Mouse (Mus musculus) lung, embryonic 16.5 days (tissue): Measurements from ENCODE around the gene Homez. TPM values are rescaled to one million over a fixed set of nuclear protein-coding genes. Genes with fewer than 3 reads are reported as not detected.

Source experiments
- ATAC-seq: fragments of 200-750 bp; cut with Nextera tagmentation; 2 replicates; pipeline ENCODE4 v1.8.0; 2017; ENCODE audit warnings: low read depth, mild to moderate bottlenecking, moderate library complexity
- H3K27ac ChIP-seq: fragments of 300-500 bp; sonication (generic); 2 replicates; pipeline ENCODE4 v1.5.1; 2014; ENCODE audit warnings: mild to moderate bottlenecking, control low read depth, low read length
- H3K27me3 ChIP-seq: fragments of 300-500 bp; sonication (generic); 2 replicates; pipeline ENCODE4 v1.6.1; 2014; ENCODE audit warnings: low read depth, low read length, mixed read lengths; ENCODE audit not compliant: control insufficient read depth, insufficient read depth
- H3K36me3 ChIP-seq: fragments of 300-500 bp; sonication (generic); 2 replicates; pipeline ENCODE4 v1.6.1; 2014; ENCODE audit warnings: low read length; ENCODE audit not compliant: control insufficient read depth, insufficient read depth
- H3K4me1 ChIP-seq: fragments of 300-500 bp; sonication (generic); replicated peaks from 2 replicates; pipeline ENCODE4 v1.6.1; 2014; ENCODE audit warnings: low read length, mixed read lengths; ENCODE audit not compliant: control insufficient read depth, insufficient read depth
- H3K4me2 ChIP-seq: fragments of 300-500 bp; sonication (generic); 2 replicates; pipeline ENCODE4 v1.6.1; 2014; ENCODE audit warnings: low read depth, low read length, control low read depth
- H3K4me3 ChIP-seq: fragments of 300-500 bp; sonication (generic); 2 replicates; pipeline ENCODE4 v1.5.1; 2014; ENCODE audit warnings: mild to moderate bottlenecking, low read length, control low read depth
- H3K9ac ChIP-seq: fragments of 300-500 bp; sonication (generic); 2 replicates; pipeline ENCODE4 v1.6.1; 2014; ENCODE audit warnings: low read length, control low read depth
- H3K9me3 ChIP-seq: fragments of 300-500 bp; sonication (generic); 2 replicates; pipeline ENCODE4 v1.6.1; 2016; ENCODE audit warnings: low read length; ENCODE audit not compliant: control insufficient read depth
- WGBS: fragments of 180-500 bp; shearing (Covaris S2); extraction: QIAGEN DNeasy Blood & Tissue Kit; methylation state at CpG from one replicate; pipeline ENCODE4 v1.1.7; 2014; 5-methylcytosine and 5-hydroxymethylcytosine counted together
- polyA plus RNA-seq: library from polyadenylated mRNA; unstranded; fragments of >200 nt; fragmentation: Nextera tagmentation; extraction: Ambion mirVana; gene quantifications from 2 replicates; pipeline ENCODE4 v1.2.1, GENCODE M21; 2015

The Homez gene
- polyA plus RNA-seq, 1 experiment from 2014 or later = 13.2 TPM

DNA sequence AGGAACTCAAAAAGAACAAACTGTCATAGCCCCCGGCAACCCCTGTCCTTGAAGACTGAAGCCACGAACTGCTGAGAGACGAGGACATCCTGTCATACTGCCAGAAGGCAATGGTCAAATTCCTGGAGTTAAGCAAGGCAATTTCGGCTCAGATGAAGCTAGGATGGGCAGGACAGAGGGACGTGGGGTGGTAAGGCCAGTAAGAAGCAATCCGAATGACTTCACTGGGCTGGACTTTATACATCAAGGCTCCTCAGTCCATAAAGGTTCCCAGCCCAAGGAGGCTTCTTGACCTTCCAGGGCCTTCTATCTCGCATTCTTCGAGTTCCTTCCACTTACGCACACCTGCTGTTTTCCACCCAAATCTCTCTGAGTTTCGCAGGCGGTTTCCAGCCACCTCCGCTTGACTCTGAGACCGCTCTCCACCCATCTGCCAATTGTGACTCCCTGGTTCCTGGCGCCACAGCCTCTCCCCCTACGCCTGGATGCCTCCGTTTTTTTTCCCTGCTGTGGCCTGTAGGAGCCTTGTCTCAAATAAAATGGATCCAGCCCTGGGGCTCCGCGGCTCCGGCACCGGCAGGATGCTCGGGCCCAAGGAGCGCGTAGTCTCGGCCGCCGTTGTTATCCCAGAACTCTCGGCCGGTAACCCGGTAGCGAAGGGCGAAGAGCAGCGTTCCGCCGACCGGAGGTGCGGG lies 5.2 kb upstream of the Homez start:
- no peaks in the 10 kb centered on the region for H3K9me3 ChIP-seq
- peak; percentile 36 for ATAC-seq

DNA sequence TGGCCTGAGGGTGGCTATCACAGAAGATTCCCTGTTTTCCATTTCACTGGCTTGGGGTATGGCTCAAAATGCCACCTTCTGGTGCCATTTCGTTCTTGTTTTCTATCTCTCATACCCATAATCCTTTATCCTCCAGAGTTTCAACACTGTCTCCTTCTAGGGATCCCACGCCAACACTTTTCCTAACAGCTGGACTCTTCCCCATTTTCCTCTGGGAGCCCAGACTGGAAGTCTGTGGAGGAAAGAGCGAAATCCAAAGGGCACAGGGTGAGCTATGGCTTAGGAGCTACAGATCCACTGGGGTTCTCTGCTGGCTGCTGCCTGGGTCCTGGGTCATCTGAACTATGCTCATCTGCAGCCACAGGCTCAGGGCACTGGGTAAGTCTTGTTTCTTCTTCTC lies 3.4 kb upstream of the Homez start:
- WGBS = 81% methylated on average over 3 of the region's 3 CpGs
- no peak overlapping the region for H3K4me2 ChIP-seq

More for the DNA sequence above, 5.2 kb upstream of the Homez start:
- Histone ChIP-seq H3K27me3 (peaks cover 2% of the 10 kb centered on the region; the same call in 1 of the 2 replicates), H3K36me3 (no peaks in the 10 kb centered on the region), H3K9ac (peak overlapping the region; percentile 80), H3K4me3 (peak overlapping the region; percentile 86), H3K4me1 (peaks cover 11% of the 10 kb centered on the region; the same call in 1 of the 2 replicates), H3K4me2 (peak overlapping the region; percentile 100), H3K27ac (peak overlapping the region; percentile 69; the same call in 1 of the 2 replicates)
- 2% methylated on average over 36 of the region's 36 CpGs for WGBS

DNA sequence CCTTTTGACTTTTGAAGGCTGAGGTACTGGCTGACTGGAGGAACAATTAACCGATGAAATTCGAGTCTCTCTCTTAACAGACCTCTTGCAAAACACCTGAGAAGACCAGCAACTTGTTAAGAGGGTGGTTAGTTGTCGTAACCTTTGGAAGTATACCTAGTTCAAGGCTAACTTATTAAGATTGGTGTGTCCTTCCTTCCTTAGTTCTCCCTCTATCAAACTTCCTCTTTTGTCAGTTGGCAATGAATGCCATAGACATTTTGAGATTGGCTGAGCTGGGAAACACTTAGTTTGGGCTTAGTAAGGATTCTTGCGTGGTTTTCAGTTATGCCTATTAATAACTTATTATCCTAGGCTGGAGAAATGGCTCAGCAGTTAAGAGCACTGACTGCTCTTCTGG lies 2.7 kb downstream of the Homez start:
- no peaks in the 10 kb centered on the region for H3K36me3 ChIP-seq
- no peak for ATAC-seq
- H3K4me2 ChIP-seq = no peak overlapping the region
- no peaks in the 10 kb centered on the region; the same call in 1 of the 2 replicates for H3K9me3 ChIP-seq
- H3K9ac ChIP-seq = no peak overlapping the region
- H3K27me3 ChIP-seq = no peaks in the 10 kb centered on the region
- peaks cover 3% of the 10 kb centered on the region; the same call in 1 of the 2 replicates for H3K4me1 ChIP-seq
- no peak overlapping the region for H3K4me3 ChIP-seq
- WGBS = 80% methylated on average over 4 of the region's 4 CpGs
- no peak overlapping the region for H3K27ac ChIP-seq

More for the DNA sequence above, 3.4 kb upstream of the Homez start:
- Histone ChIP-seq H3K27me3 (peaks cover 2% of the 10 kb centered on the region; the same call in 1 of the 2 replicates), H3K27ac (no peak overlapping the region), H3K9me3 (no peaks in the 10 kb centered on the region), H3K4me1 (peaks cover 11% of the 10 kb centered on the region; the same call in 1 of the 2 replicates), H3K9ac (no peak overlapping the region), H3K4me3 (no peak overlapping the region), H3K36me3 (no peaks in the 10 kb centered on the region)
- no peak for ATAC-seq

DNA sequence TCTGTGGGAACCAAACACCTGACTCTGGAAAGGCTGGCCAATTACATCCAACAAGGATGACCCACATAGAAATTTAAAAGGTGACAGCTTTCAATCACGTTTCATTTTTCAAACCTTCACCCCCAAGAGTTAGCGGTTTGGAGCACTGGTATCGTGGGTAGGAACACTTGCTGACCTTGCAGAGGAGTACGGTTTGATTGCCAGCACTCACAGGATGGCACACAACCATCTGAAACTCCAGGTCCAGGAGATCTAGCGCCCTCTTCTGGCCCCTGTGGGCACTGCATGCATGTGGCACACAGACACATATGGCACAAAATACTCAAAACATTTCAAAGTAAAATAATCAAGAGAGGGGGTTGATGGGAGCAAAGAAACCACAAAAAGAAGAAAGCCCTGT lies 3.8 kb downstream of the Homez start:
- Histone ChIP-seq H3K4me1 (peaks cover 3% of the 10 kb centered on the region; the same call in 1 of the 2 replicates), H3K4me2 (no peak overlapping the region), H3K27ac (no peak overlapping the region), H3K9ac (no peak overlapping the region), H3K36me3 (no peaks in the 10 kb centered on the region), H3K4me3 (no peak overlapping the region), H3K9me3 (no peaks in the 10 kb centered on the region; the same call in 1 of the 2 replicates), H3K27me3 (no peaks in the 10 kb centered on the region)
- ATAC-seq = no peak
- WGBS = 52% methylated on average over 5 of the region's 5 CpGs

DNA sequence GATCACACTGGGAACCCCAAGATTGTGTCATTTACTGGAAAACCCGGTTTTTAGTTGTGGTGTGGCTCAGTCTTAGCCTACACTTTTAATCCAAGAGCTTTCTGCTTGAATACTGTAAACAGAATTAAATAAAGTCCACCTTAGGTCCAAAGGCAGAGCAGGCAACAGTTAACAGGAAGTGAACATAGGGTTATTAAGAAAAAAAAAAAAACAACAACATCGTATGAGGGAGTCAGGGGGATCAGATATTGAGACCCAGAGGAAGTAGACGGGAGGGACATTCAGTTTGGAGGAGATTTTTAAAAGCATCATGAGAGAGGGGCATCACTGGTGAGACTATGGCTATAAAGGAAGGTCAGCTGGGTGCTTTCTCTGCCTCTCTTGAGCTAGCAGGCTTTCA lies 4.5 kb downstream of the Homez start:
- no peak for ATAC-seq
- no peak overlapping the region for H3K9ac ChIP-seq

DNA sequence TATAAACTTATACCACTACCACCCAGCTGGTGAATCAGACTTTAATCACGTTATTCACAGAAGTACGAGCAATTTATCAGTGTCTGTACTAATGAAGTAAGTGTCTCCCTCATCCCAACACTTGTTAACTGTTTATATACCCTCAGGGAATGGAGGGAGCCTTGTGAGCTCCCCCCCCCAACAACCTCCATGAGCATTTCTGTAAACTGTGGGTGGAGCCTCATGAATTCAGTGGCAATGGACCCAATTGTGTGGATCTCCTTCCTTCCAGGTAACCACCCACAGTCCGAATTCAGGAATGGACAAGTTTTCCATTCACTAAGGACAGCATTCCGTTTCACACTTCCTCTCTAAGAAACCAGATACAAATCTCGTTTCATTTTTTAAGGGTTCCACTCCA lies 5.1 kb downstream of the Homez start:
- no peaks in the 10 kb centered on the region; the same call in 1 of the 2 replicates for H3K9me3 ChIP-seq
- 70% methylated on average over 5 of the region's 5 CpGs for WGBS
- ATAC-seq = no peak
- H3K4me3 ChIP-seq = no peak overlapping the region
- no peaks in the 10 kb centered on the region for H3K27me3 ChIP-seq
- H3K27ac ChIP-seq = no peak overlapping the region
- peaks cover 3% of the 10 kb centered on the region; the same call in 1 of the 2 replicates for H3K4me1 ChIP-seq
- no peak overlapping the region for H3K4me2 ChIP-seq
- H3K36me3 ChIP-seq = no peaks in the 10 kb centered on the region
- H3K9ac ChIP-seq = no peak overlapping the region

More for the DNA sequence above, 4.5 kb downstream of the Homez start:
- Histone ChIP-seq H3K4me1 (peaks cover 3% of the 10 kb centered on the region; the same call in 1 of the 2 replicates), H3K9me3 (no peaks in the 10 kb centered on the region; the same call in 1 of the 2 replicates), H3K36me3 (no peaks in the 10 kb centered on the region), H3K4me2 (no peak overlapping the region), H3K4me3 (no peak overlapping the region), H3K27me3 (no peaks in the 10 kb centered on the region), H3K27ac (no peak overlapping the region)
- 49% methylated on average over 3 of the region's 3 CpGs for WGBS

DNA sequence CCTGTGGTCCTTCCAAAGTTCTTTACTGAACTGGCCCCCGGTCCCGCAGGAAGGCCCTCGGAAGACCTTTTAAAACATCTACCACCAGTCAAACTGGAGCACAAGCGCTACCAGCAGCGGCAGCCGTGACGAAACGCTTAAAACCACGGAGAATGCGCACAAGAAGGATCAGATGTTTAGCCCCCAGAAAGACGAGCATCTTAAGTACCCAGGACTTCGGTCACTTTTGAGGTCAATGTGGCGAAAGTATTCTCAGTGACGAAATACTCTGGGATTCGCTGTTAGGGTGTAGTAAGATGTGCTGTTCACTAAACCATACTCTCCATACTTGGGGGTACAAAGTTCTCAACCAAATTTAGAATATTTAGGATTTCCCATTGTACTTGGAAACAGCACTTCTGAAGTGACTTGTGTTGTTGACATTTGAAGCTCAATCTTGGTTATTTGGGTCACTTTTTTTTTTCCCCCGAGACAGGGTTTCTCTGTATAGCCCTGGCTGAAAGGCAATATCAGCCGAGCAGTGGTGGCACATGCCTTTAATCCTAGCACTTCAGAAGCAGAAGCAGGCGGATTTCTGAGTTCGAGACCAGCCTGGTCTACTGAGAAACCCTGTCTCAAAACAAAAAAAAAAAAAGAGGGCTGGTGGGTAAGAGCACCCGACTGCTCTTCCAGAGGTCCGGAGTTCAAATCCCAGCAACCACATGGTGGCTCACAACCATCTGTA lies 6.3 kb downstream of the Homez start:
- peak overlapping the region; percentile 87 for H3K4me2 ChIP-seq
- peak overlapping the region; percentile 98 for H3K9ac ChIP-seq
- 13% methylated on average over 21 of the region's 21 CpGs for WGBS
- no peaks in the 10 kb centered on the region for H3K36me3 ChIP-seq
- ATAC-seq = peak; percentile 23; the same call in 1 of the 2 replicates
- peaks cover 3% of the 10 kb centered on the region; the same call in 1 of the 2 replicates for H3K4me1 ChIP-seq
- peak overlapping the region; percentile 56 for H3K27ac ChIP-seq
- no peaks in the 10 kb centered on the region for H3K27me3 ChIP-seq
- no peaks in the 10 kb centered on the region; the same call in 1 of the 2 replicates for H3K9me3 ChIP-seq
- H3K4me3 ChIP-seq = peak overlapping the region; percentile 95

DNA sequence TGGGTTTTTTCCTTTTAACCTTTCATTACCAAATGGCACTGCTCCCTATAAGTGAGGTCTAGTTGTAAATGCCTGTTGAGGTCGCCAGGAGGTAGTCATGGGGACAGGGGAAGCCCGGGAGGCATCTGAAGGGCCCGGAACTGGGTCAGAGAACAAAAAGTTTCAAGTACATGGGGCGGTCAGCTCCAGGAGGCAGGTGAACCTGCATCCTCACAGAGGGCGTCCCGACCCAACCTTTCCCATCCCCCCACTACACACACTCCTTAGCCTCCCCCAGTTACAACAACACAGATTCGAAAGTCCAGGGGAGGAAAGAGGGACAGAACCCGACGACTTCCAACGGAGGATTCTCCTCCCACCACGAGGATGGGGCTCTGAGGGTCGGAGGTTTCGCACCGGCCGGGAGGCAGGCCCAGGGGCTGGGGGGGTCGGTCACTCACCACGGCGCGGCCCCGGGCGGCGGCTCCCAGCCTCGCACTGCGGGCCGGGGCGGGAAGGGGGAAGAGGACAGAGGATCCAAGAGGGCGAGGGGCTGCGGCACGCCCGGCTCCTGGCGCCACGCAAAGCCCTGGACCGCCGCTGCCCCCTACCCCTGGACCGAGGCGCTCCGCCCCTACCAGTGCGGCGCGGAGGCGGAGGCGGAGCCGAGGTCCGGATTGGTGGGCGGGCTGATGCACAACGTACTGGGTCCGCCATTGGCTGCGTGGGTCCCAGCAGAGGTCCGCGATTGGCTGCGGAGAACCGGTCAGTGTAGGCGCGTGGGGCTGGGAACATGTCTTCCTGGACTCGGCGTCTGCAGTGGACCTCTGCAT lies 7.1 kb downstream of the Homez start:
- H3K36me3 ChIP-seq = no peaks in the 10 kb centered on the region
- no peaks in the 10 kb centered on the region for H3K27me3 ChIP-seq
- H3K4me2 ChIP-seq = peak overlapping the region; percentile 87
- WGBS = under 1% methylated on average over 49 of the region's 56 CpGs
- H3K27ac ChIP-seq = peak overlapping the region; percentile 86
- H3K4me3 ChIP-seq = peak overlapping the region; percentile 95
- H3K9me3 ChIP-seq = no peaks in the 10 kb centered on the region; the same call in 1 of the 2 replicates
- H3K9ac ChIP-seq = peak overlapping the region; percentile 98
- peaks cover 3% of the 10 kb centered on the region; the same call in 1 of the 2 replicates for H3K4me1 ChIP-seq
- peak; percentile 100 for ATAC-seq
